Mouse (Mus musculus): ENCODE data around the gene Ntf5. TPM values are rescaled to one million over a fixed set of nuclear protein-coding genes. Genes with fewer than 3 reads are reported as not detected.
A peak's percentile ranks its signal among the peaks of the same experiment; 100 is the strongest.

The Ntf5 gene
- polyA plus RNA-seq (2014; fragmentation: Nextera tagmentation; extraction: Ambion mirVana), result not detected in 2 replicates

DNA sequence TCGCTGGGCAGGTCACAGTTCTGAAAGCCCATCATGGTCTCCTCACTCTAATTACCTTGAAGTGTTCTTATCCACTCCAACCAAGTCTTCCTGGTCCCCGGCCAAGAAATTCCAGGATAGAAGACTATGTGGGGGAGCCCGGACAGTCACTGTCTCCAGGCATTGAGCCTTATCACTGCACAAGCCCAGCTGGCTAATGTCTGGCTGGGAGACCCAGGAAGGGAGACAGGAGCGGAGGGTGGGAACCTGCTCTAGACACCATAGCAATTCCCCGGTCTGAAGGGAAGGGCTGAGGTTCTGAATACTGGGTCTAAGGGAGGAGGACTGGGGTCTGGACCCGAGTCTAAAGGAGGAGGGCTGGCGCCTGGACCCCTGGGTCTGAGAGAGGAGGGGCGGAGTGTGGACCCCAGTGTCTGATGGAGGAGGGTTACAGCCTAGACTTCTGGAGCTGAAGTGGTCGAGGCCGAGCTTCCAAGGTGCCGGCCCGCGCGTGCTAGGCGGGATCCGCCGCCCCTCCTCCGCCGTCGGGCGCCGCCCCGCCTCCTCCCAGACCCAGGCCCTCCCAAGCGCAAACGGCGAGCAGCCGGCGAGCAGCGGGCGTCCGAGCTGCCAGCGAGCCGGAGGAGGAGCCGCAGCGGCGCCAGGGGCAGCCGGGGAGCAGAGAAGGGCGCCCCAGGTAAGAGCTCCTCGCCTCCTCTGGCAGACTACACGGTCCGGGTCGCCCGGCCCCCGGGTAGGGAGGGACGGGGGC, at the start of gene Ntf5:
TSS of gene Ntf5 (plus strand) at position 583 of the 751 bp plus-strand sequence.
- H3K4me3 ChIP-seq (ENCODE audit: low read depth, low read length), result peak within 1 kb of the TSS; percentile 44
- H3K27ac ChIP-seq (ENCODE audit: low read depth, low read length), result no peak within 1 kb of the TSS
- WGBS, result 4% methylated on average over 43 of the region's 45 CpGs
- peak; percentile 39; the same call in 1 of the 2 replicates for ATAC-seq (ENCODE audit: low read depth)
- no peaks in the 10 kb centered on the region for H3K36me3 ChIP-seq (ENCODE audit: control insufficient read depth, insufficient read depth, low read length)
- peak within 1 kb of the TSS; percentile 84 for H3K4me2 ChIP-seq (ENCODE audit: low read depth, low read length)
- no peaks in the 10 kb centered on the region for H3K9me3 ChIP-seq (ENCODE audit: control insufficient read depth, low read length)
- peaks cover 4% of the 10 kb centered on the region; the same call in 1 of the 2 replicates for H3K4me1 ChIP-seq (ENCODE audit: control insufficient read depth, insufficient read depth, low read length)
- peaks cover 73% of the 10 kb centered on the region for H3K27me3 ChIP-seq (ENCODE audit: control insufficient read depth, insufficient read depth, low read length)
- peak within 1 kb of the TSS; percentile 42 for H3K9ac ChIP-seq (replicated peaks; ENCODE audit: low read depth, low read length)

DNA sequence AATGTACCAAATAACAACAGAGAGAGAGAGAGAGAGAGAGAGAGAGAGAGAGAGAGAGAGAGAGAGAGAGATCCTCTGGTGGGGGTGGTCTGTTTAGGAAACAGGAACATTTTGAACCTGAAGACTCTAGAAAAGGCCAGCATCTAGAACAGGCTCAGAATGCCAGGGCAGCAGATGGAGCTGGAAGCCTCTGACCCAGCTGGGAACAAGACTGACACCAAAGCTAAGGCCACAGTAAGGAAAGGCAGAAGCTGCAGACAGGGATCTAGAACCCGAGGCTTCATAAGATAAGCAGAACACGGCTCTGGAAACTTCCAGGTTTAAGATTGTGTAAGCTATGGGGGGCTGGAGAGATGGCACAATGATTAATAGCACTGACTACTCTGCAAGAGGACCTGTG, 49.5 kb upstream of the Ntf5 start:
- 95% methylated on average over 2 of the region's 2 CpGs for WGBS
- H3K9me3 ChIP-seq (ENCODE audit: control insufficient read depth, low read length), result no peaks in the 10 kb centered on the region
- ATAC-seq (ENCODE audit: low read depth), result no peak

DNA sequence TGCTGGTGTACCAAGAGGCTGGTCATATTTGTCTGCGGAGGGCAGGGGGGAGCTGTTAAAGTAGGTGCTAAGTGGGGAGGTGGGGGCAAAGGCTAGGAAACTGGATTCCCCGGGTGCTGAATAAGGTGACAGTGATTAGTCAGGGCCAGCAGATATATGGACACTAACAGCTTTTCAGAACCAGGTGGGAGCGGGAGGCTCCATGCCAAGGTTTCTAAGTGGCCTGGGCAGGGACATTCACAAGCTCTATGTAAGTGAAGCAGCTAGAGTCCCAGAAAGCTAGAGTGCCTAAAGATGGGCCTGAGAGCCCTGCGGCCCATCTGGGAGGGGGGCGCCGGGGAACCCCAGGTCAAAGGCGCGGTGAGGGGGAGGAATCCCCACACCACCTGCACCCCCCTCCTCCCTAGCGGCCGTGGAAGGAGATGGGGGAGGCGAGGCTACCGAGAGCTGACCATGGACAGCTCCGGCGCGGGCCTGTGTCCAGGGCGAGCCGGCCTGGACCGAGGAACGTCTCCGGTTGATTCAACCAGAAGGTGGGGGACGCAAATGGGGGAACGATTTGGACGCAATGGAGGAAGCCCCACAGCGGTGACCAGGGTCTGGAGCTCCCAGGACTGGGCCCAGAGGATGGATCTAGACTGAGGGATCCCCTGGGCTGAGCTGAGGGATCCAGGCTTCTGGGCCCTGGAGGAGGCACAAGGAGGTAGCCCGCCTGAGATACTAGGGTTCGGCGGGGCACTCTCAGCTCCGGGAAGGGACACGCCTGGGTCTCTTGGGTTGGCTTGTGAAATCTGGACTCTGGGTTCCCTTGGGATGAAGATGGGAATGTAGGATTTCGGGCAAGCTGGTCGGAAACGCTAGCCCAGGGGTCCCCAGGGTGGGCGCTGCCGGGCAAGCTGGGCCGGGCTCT, 47.5 kb upstream of the Ntf5 start:
- peak; percentile 9; the same call in 1 of the 2 replicates for ATAC-seq (ENCODE audit: low read depth)
- peak overlapping the region; percentile 81 for H3K4me3 ChIP-seq (ENCODE audit: low read depth, low read length)
- peak overlapping the region; percentile 95 for H3K9ac ChIP-seq (replicated peaks; ENCODE audit: low read depth, low read length)
- H3K4me2 ChIP-seq (ENCODE audit: low read depth, low read length), result peak overlapping the region; percentile 79
- no peaks in the 10 kb centered on the region for H3K36me3 ChIP-seq (ENCODE audit: control insufficient read depth, insufficient read depth, low read length)
- H3K4me1 ChIP-seq (ENCODE audit: control insufficient read depth, insufficient read depth, low read length), result peaks cover 37% of the 10 kb centered on the region
- WGBS, result 2% methylated on average over 35 of the region's 35 CpGs
- no peaks in the 10 kb centered on the region for H3K9me3 ChIP-seq (ENCODE audit: control insufficient read depth, low read length)
- peaks cover 5% of the 10 kb centered on the region for H3K27me3 ChIP-seq (ENCODE audit: control insufficient read depth, insufficient read depth, low read length)
- peak overlapping the region; percentile 71 for H3K27ac ChIP-seq (ENCODE audit: low read depth, low read length)

More for the DNA sequence above, 49.5 kb upstream of the Ntf5 start:
- Histone ChIP-seq H3K4me1 (ENCODE audit: control insufficient read depth, insufficient read depth, low read length) (peaks cover 28% of the 10 kb centered on the region), H3K4me2 (ENCODE audit: low read depth, low read length) (no peak overlapping the region), H3K9ac (replicated peaks; ENCODE audit: low read depth, low read length) (no peak overlapping the region), H3K36me3 (ENCODE audit: control insufficient read depth, insufficient read depth, low read length) (peaks cover 4% of the 10 kb centered on the region; the same call in 1 of the 2 replicates), H3K27ac (ENCODE audit: low read depth, low read length) (no peak overlapping the region), H3K4me3 (ENCODE audit: low read depth, low read length) (no peak overlapping the region), H3K27me3 (ENCODE audit: control insufficient read depth, insufficient read depth, low read length) (peaks cover under 1% of the 10 kb centered on the region; the same call in 1 of the 2 replicates)

DNA sequence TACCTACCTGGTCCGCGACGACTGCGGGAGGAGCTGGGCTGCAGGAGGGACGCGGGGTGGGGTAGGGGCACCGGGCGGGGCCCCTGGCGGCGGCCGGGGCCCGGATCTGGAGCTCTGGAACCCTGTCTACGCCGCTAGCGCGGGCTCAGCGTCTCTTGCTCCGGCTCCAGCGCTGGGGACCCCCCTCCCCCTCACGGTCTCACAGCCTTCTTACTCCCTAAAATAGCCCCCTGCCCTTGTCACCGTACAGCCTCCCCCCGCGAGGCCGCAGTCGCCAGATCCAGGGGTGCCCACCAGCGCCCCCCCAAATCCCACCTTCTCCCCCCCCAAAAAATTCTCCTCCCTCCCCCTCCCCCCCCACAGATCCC, 46.9 kb upstream of the Ntf5 start, which contains the start of gene Ppfia3:
TSS of gene Ppfia3 (minus strand) at position 368 of the 368 bp plus-strand sequence.
- H3K36me3 ChIP-seq (ENCODE audit: control insufficient read depth, insufficient read depth, low read length), result no peaks in the 10 kb centered on the region
- peak within 1 kb of the TSS; percentile 81 for H3K4me3 ChIP-seq (ENCODE audit: low read depth, low read length)
- peak within 1 kb of the TSS; percentile 87 for H3K27ac ChIP-seq (ENCODE audit: low read depth, low read length)
- ATAC-seq (ENCODE audit: low read depth), result peak; percentile 52
- 2% methylated on average over 17 of the region's 26 CpGs for WGBS
- no peaks in the 10 kb centered on the region for H3K9me3 ChIP-seq (ENCODE audit: control insufficient read depth, low read length)
- H3K4me1 ChIP-seq (ENCODE audit: control insufficient read depth, insufficient read depth, low read length), result peaks cover 34% of the 10 kb centered on the region
- peak within 1 kb of the TSS; percentile 95 for H3K9ac ChIP-seq (replicated peaks; ENCODE audit: low read depth, low read length)
- peak within 1 kb of the TSS; percentile 79 for H3K4me2 ChIP-seq (ENCODE audit: low read depth, low read length)
- peaks cover 5% of the 10 kb centered on the region for H3K27me3 ChIP-seq (ENCODE audit: control insufficient read depth, insufficient read depth, low read length)

DNA sequence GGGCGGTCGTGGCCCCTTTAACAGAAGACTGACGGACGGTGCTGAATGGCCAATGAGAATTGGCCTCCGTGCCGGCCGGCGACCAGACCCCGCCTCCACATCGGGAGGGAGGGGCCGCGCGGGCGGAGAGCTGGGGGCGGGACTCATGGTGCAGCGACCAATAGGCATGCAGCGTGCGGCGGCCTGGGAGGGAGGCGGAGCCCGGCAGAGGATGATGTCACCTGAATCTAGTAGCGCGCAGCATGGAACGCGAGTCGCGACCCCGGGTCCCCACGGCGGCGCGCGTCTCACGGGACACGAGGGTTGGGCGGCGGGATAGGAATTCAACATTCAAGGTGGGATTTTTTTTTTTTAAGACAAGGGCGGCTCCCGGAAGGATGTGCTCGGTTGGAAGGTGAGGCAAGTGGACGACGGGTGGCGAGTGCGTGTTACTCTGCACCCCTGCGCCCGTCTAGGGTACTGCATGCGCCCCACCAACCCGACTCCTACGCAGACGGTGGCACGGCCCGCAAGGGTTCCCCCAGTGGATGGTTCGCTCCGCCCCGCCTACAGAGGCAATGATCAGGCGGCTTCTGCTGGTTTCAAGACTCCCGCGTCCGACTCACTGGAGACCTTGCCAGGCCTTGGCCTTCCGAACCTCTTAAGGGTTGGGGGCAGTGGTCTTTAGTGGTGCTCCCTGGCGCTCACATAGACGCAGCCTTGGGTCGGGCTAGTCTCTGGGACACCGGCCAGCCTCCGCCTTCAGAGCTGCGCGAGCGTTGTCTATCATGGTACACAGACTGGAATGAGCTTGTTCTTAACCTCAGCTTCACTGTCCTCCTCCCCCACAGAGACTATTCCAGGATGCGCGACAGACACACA, 46.2 kb upstream of the Ntf5 start:
- H3K27ac ChIP-seq (ENCODE audit: low read depth, low read length), result peak overlapping the region; percentile 87
- H3K4me3 ChIP-seq (ENCODE audit: low read depth, low read length), result peak overlapping the region; percentile 81
- WGBS, result under 1% methylated on average over 68 of the region's 70 CpGs
- peak; percentile 89 for ATAC-seq (ENCODE audit: low read depth)
- peak overlapping the region; percentile 79 for H3K4me2 ChIP-seq (ENCODE audit: low read depth, low read length)
- no peaks in the 10 kb centered on the region for H3K36me3 ChIP-seq (ENCODE audit: control insufficient read depth, insufficient read depth, low read length)
- H3K27me3 ChIP-seq (ENCODE audit: control insufficient read depth, insufficient read depth, low read length), result peaks cover 5% of the 10 kb centered on the region
- no peaks in the 10 kb centered on the region for H3K9me3 ChIP-seq (ENCODE audit: control insufficient read depth, low read length)
- peaks cover 28% of the 10 kb centered on the region for H3K4me1 ChIP-seq (ENCODE audit: control insufficient read depth, insufficient read depth, low read length)
- H3K9ac ChIP-seq (replicated peaks; ENCODE audit: low read depth, low read length), result peak overlapping the region; percentile 95

DNA sequence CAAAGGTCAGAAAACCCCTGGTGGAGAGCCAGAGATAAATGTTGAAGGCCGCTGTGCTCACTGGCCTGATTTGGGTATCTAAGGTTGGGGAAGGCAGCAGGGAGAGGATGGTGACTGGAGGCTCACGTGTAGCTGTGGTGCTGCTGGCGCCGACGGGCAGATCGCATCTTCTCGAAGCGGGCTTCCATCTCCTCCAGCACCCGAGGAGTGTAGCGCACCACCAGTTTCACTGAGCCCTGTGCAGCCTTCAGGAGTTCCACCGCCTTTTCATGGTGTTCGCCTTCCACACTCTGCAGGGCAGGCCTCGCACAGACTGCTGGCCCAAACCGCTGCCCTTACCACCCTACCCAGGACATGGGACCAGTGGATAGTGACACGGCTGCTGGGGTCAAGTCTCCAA, 45.3 kb upstream of the Ntf5 start:
- no peaks in the 10 kb centered on the region for H3K9me3 ChIP-seq (ENCODE audit: control insufficient read depth, low read length)
- peaks cover 5% of the 10 kb centered on the region for H3K27me3 ChIP-seq (ENCODE audit: control insufficient read depth, insufficient read depth, low read length)
- peaks cover 6% of the 10 kb centered on the region; the same call in 1 of the 2 replicates for H3K36me3 ChIP-seq (ENCODE audit: control insufficient read depth, insufficient read depth, low read length)
- H3K4me1 ChIP-seq (ENCODE audit: control insufficient read depth, insufficient read depth, low read length), result peaks cover 27% of the 10 kb centered on the region
- H3K27ac ChIP-seq (ENCODE audit: low read depth, low read length), result no peak overlapping the region
- peak overlapping the region; percentile 79 for H3K4me2 ChIP-seq (ENCODE audit: low read depth, low read length)
- 81% methylated on average over 15 of the region's 15 CpGs for WGBS
- peak overlapping the region; percentile 65; the same call in 1 of the 2 replicates for H3K9ac ChIP-seq (replicated peaks; ENCODE audit: low read depth, low read length)
- ATAC-seq (ENCODE audit: low read depth), result no peak
- peak overlapping the region; percentile 81; the same call in 1 of the 2 replicates for H3K4me3 ChIP-seq (ENCODE audit: low read depth, low read length)

DNA sequence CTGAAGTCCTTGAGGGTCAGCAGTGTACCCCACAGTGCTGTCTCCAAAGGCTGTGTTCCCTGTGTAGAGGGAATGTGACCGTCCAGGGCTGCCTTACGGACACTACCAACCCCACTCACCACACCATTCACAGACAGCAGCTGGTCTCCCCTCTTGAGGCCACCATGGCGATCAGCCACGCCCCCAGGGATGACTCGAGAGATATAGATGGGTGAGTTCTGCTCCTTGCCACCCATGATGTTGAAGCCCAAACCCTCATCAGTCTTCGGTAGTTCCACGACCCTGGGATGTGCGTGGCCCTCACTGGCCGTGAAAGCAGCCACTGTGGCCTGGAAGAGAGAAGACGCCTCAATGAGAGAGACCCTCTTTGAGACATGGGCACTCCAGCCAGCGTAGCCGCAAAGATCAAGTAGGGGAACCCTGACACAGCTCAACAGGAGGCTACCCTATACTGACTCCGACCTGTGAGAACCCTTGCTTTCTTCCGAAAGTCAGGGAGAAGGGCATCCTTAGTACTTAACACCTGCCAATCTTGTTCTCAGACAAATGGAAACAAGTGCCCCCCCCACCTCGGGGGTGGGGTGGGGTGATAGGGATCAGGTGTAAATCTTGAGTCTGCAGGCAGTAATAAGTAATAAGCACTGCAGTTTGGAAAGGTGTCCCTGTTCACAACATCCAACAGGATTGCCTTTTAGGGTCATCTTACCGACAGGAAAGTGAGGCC, 44.3 kb upstream of the Ntf5 start:
- Histone ChIP-seq H3K4me3 (ENCODE audit: low read depth, low read length) (no peak overlapping the region; the same call in 1 of the 2 replicates), H3K9me3 (ENCODE audit: control insufficient read depth, low read length) (no peaks in the 10 kb centered on the region), H3K4me1 (ENCODE audit: control insufficient read depth, insufficient read depth, low read length) (peaks cover 27% of the 10 kb centered on the region), H3K4me2 (ENCODE audit: low read depth, low read length) (peak overlapping the region; percentile 79), H3K27me3 (ENCODE audit: control insufficient read depth, insufficient read depth, low read length) (peaks cover 5% of the 10 kb centered on the region), H3K36me3 (ENCODE audit: control insufficient read depth, insufficient read depth, low read length) (peaks cover 11% of the 10 kb centered on the region; the same call in 1 of the 2 replicates), H3K27ac (ENCODE audit: low read depth, low read length) (no peak overlapping the region), H3K9ac (replicated peaks; ENCODE audit: low read depth, low read length) (no peak overlapping the region)
- ATAC-seq (ENCODE audit: low read depth), result no peak
- WGBS, result 71% methylated on average over 16 of the region's 16 CpGs

Measured in neural tube, embryonic 14.5 days (tissue).